Mouse (Mus musculus) spleen, adult 12 weeks (tissue): ENCODE measurements around the gene Relb.

ENCODE experiments used
- DNase-seq: peaks from one replicate; pipeline ENCODE4 v3.0.0; 2022; ENCODE audit warnings: low spot score

The Relb gene

DNA sequence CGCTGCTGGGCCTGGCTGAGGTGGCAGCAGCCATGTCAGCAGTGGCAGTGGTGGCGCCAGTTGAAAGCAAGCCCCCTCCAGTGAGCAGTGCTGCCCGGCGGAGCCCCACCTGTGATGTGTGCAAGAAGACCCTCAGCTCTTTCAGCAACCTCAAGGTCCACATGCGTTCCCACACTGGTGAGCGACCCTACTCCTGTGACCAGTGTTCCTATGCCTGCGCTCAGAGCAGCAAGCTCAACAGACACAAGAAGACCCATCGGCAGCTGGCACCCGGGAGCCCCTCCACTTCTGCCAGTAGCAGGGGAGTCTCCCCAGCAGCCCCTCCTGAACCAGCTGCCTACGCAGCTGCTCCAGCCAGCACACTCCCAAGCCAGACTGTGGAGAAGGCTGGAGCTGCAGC lies 49.5 kb downstream of the Relb start:
- DNase-seq, result no peak

DNA sequence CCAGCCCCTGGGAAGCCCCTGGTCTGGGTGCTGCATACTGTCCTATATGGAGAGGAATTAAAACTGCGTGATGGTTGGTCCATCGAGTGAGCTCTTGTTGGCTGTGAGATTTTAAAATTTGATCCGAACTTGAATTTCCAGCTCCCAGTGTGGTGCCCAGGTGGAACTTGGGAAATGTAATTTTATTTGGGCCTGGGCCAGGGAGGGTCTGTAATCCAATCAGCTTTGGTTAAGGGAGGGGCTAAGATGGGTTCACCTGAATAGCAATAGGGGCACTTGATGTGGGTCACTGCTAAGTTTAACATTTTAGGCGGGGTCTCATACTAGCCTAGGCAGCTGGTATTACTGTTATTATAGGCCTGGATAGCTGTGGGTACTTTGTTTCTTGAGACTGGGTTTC lies 50.8 kb downstream of the Relb start:
- DNase-seq, result no peak

DNA sequence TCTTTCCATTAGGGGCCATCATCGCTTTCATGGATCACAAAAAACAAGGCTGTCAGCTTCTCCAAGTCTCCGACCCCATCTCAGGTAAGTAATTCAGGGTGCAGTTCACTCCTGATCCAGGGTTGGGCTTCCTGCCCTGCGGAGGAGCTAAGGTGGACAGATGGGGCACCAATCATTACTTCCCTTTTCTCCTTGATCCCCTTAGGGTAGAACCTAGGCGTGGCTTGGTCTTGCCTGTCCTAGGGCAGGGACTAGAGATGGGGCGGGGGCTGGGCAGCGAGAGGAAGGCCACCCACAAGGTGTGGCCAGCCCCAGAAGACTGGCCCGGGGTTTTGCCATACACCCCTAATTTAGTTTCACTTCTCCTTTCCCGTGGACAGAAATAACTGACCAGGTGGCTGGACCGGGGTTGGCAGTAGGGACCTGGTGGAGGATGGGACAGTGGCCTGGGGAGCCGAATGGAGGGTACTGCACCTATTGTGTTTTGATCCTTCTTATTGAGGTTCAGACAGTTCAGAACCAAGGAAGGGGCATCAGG lies 51.3 kb downstream of the Relb start:
- DNase-seq, result peak; percentile 30

DNA sequence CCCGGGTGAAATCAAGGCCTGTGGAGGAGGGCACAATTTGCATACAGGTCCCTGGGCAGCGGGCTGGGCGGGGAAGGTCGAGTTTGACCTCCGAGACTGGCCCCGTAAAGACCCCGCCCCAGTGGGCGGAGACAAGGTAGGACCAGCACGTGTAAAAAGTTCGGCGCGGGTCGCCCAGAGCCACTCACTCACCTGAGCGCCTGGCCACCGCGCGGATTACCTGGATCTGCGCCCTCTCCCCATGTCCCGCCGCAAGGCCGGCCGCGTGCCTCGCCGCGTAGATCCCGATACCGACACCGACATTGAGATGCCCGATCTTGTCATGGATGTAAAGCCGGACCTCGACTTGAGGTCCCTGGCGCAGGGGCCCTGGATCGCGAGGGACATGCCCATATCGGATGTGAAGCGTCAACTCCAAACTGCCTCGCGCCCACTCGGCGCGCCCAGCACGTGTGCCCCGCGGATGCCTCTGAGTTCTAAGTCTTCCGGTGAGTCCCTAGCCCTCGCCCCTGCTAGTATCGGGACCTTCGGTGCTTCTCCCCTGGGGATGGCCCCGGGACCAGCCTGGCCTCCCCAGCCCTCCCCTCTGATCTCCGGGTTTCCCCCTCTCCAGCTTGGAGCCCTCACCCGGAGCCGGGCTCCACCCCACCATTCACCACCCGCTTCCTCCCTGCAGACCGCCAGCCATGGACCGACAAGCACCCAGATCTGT lies 51.9 kb downstream of the Relb start, which contains the start of the genes Zfp296 and Gemin7:
Zfp296 (plus strand) TSS at position 147 of the 712 bp plus-strand sequence.
Gemin7 (minus strand) TSS at position 455 of the 712 bp plus-strand sequence.
- peak; percentile 45 for DNase-seq

DNA sequence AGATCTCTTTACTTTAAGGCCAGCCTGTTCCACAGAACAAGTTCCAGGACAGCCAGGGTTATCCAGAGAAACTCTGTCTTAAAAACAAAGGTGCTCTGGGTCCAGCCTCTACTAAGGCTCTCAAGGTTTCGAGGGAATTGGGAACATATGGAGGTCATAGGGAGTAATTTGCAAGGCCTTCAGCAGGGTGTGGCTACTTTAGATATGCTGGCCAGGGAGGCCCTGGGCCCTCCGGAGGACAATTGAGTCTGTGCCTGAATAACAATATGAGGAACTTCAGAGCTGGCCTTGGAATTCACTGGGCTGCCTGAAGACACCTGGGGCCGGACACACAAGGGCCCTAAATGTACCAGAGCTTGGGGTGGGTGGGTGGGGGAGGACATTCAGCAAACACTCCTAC lies 53.7 kb downstream of the Relb start:
- DNase-seq, result no peak

DNA sequence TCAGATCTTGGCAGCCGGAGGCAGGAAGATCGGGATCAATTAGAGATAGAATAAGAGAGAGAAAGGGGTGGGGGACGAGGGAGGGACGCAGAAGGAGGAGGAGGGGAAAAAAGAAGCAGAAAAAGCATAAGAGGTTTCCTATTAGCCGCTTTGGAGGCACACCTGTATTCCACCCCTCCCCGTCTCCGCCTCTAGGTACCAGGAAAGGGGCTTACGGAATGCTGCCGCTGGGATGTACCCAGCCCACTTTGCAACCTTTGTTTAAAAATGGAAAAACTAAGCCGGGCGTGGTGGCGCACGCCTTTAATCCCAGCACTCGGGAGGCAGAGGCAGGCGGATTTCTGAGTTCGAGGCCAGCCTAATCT lies 55.5 kb downstream of the Relb start:
- no peak for DNase-seq

DNA sequence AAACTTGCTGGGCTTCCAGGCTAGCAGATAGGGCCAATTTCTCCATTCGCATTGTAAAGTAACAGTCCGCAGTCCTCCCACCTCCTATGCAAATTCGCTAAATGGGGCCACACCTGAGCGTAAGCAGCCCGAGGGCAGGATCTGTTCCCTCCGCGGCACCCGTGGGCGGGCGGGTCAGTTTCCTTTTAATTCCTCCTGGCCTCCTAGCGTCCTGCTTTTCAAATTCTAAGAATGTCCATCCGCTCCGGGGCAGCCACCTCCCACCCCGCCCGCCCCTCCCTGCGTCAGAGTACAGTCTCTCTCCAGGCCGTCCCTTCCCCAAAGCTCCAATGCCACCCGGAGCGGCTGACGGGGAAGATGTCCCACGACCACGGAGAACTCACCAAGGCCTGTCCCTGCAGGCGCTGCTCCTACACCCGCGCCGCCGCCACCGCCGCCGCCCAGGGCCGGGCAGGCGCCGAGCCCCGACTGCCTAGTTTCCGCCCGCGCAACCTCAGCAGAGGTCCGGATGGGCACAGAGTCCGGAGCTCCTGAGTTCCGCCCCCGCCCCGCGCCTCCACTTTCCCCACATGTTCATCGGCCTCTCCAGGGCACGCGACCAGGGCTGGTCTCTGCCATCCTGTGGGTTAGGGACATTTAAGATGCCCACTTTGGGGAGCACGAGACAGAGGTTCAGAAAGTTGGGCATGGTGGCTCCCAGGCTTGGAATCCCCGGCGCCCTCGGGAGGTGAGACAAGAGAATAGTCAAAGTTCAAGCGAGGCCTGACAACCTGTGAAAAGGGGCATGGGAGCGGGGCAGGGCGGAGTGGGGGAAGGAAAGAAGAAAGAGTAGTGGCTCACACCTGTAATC lies 56.1 kb downstream of the Relb start:
- peak; percentile 64 for DNase-seq

DNA sequence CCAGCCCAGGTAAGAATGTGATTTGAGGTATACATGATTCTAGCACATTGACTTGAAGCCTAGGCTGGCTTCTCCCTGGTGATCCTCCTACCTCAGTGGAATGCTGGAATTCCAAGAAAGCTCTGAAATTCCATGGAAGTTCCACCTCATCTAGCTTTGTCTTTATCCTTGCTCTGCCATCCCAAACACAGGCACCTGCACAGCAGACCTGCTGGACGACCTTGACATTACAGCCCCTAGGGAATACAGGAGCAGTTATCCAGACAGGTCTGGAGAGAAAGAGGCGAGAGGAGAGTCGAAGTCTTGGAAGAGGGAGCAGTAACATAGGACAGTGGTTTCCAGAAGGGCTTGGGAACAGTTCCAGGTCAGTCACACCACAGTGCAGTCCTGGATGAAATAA lies 59.6 kb downstream of the Relb start:
- no peak for DNase-seq

DNA sequence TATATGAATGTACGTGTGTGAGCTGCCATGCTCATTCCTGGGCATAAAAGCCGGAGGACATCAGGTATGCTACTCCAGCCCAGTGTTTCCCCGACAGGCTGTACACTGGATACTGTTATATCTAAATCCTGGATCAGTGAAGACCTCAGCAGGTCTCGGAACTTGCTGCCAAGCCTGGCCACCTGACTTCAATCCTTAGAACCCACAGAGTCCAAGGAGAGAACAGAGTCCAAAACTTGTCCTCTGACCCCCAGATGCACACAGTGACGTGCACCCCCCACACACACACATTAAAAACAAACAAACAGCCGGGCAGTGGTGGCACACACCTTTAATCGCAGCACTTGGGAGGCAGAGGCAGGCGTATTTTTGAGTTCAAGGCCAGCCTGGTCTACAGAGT lies 61.8 kb downstream of the Relb start:
- no peak for DNase-seq

DNA sequence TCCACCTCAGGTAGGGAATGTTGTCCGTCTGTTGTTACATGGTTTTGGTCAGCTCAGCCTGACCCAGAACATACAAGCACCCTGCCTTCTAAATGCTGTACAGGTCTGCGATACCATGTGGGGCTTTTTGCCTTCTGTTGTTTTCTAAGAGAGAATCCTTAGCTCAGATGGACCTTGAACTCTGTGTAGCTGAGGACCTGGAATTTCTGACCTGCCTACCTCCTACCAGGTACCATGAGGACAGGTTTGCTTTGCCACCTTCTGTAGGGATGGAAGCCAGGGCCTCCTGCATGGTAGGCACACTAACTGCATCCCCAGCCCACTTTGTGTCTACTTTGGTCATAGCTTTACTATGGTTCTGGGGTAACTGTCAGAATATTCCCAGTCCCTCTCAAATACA lies 63.4 kb downstream of the Relb start:
- no peak for DNase-seq

DNA sequence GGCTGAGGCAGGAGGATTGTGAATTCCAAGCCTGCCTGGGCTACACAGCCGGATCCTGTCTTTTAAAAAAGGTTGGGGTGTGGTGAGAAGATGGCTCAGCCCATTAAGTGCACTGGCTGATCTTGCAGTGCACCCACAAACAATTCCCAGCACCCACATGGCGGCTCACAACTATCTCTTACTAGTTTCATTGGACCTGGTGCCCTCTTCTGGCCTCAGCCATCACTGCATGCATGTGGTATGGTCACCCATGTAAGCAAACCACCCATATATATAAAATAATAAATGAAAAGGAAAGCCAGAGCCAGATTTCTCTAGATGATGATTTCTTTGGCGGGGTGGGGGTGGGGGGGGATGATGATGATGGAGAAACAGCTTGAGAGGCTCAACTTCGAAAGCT lies 64.8 kb downstream of the Relb start:
- no peak for DNase-seq

DNA sequence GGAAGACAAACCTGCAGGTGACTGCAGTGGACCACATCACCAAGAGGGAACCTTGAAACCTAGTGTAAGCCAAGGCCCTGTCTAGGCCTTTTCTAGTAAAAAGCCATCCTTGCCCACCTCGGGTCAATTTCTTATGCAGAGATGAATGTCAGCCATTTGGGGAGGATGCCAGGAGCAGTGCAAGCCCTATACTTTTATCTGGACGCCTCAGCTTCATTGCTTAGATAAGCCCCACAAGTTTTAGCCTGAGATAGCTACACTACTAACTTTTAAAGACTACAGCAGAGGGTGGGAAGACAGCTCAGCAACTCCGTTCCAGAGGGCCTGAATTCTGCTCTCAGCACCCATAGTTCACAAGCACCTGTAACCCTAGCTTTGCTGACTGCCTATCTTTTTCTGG lies 65.4 kb downstream of the Relb start:
- DNase-seq, result peak; percentile 54

DNA sequence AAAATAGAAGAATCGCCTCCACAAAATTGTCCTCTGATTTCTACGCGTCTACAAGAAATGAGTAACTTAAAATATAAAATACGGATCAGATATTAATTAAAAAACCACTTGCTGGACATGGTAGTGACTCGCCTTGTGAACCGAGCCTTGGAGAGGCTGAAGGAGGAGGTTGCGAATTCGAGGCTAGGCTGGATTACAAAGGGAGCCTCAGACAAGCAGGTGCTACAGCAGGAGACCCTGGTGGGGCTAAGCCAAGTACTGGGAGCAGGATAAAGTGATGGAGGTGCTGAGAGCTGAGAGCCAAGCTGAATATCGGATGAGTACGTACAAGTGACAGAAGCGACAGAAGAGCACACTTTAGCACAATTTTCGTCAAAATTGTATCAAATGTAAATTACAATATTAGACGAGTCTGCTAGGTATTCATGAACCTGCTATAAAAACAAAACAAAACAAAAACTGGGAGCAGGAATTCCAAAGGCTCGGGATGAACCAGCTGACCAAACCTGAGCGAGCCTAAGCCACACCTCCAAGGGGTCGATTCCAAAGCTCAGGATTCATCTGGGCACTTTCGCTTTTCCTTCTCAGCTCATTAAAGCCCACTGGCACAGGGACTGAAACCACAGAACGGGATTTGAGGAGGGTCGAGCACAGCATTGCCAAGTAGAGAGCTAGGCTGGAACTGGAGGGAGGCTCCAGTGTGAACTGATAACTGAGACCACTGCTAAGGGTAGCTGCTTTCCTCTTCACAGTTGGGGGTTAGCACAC lies 66.4 kb downstream of the Relb start, which contains the start of gene Ppp1r37:
Ppp1r37 (minus strand) TSS at position 434 of the 768 bp plus-strand sequence.
- DNase-seq, result no peak

DNA sequence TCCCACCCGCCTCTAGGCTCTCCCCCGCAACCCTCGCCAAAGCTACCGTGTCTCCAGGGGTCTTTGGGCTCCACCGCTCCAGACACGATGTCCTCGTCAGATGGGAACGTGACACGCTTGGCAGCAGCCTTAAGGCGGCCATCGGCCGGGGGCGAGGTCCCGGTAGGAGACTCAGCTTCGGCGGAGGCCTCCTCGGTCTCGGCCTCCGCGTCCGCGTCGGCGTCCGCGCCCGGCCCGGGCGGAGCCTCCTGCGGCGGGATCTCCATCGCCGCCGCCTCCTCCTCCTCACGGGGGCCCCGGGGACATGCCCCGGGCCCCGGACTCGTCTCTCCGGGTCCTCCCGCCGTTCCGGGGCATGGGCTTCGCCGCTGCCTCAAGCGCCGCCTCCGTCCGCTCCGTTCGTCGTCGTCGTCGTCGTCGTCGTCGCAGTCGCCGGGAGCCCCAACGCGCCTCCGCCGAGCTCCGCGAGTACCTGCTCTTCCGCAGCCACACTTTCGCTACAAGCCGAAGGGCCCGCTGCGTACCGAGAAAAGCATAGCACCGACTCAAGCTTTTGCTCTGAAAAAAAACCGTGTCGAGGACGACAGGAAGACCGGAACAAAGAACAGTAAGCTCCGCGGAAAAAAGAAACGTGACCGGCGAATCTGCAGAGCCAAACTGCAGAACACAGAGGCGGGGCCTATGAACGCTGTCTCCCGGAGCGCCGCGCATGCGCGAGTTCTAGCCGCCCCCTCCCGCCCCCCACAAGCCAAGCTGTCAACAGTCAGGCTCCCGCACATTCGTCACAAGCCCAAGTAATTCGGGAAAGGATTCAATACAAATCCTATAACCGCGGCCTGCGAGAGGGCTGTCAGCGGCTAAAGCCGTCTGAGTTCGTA lies 67.2 kb downstream of the Relb start:
- peak; percentile 80 for DNase-seq

DNA sequence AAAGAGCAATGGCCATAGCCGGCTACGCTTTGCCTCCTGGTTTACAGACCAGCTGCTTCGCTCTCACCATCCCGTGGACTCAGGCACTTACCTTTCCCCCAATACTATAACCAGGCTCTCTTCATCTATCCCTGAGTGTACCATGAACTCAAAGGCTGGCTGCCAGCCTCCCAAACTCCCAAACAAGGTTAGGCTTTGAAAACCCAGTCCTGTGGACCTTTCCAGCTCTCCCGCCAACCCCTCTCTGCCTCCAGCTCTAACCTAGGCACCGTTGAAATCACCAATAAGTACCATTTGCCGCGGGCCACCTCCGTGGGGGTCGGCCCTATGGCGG lies 67.8 kb downstream of the Relb start:
- DNase-seq, result no peak

DNA sequence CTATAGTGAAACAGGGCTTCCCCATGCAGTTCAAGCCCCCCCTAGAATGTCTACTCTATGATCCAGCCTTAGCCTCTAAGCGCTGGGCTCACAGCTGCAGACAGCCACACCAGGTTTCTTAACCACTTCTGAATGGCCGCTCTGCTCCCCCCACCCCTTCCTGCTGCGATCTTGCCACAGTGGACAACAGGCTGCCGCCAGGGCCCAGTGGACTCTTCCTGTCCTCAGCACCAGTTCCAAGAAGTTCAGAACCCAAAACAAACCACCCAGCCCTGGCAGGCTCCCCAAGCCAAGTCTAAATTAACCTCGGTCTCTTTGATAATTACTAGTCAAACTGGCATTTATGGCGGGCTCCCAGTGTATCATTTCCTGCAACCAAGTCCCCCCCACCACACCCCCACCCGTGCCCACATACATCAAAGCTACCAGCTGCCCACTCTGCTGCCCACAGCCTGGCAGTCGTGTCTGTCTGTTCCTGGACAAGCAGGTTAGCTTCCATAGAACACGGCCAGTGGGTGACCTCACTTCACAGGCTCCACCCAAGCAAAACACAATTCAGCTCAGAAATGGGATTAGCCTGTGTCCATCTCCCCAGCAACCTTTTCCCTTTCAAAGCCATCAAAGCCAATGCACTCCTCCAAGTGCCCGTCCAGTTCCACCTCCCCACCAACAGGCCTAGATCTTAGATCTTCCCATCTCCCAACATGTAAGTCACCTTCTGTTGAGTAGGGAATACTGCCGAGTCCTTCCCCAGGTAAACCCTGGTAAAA lies 68.6 kb downstream of the Relb start:
- no peak for DNase-seq

DNA sequence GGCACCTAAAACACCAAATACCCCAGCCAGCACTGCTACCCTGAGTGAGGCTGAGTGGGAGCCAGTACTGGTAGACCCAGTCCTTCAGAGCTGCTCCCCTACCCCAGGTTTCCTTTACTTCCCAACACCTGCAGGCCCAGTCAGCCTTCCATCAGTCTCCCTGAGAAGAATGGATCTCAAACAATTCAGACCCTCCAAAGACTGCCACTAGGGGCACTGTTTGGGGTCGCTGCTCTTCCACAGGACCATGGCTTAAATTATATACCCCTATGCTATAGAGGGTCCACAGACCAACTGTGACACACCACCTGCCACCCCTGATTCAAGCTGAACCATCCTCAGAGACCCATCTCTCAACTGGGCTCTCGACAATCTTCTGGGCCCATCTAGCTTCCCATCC lies 70.3 kb downstream of the Relb start:
- no peak for DNase-seq

DNA sequence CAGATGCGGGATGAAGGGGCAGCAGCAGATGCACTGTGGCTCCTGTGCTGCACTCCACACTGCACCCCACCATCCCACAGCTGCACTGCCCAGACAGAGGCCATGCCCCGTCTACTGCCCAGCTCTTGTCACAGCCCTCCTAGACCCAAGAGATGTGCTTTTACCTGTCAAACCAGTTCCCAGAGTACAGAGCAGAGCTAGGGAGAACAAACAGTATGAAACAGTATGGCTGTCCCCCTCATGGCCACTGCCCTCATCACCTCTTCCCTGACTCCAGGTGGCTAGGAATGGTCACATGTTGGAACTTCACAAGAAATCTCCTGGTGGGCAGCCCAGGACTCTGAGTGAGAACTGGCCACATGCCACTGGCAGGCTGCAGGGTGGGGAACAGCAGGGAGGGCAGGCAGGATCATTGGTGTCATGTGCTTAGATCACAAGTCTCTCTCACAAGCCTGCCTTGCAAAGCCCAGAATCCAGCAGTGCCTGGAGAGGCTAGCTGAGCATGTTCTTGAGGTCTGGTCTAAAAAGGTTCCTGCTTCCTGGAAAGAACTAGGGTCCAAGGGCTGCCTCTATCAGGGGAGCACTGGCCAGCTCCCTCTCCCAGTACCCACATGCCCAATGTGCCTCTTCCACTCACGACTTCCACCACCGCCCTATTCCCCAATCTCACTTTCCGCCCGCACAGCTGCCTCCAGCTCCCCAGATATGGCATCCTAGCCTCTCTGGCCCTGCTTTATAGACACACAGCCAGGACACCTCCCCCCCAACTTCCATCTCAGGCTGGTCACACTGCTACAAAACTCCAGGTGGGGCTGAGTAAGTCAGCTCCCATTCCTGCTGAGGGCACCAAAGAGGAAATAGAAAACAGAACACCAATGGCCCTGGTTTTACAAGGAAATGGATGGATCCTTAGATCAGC lies 71.0 kb downstream of the Relb start:
- DNase-seq, result no peak

DNA sequence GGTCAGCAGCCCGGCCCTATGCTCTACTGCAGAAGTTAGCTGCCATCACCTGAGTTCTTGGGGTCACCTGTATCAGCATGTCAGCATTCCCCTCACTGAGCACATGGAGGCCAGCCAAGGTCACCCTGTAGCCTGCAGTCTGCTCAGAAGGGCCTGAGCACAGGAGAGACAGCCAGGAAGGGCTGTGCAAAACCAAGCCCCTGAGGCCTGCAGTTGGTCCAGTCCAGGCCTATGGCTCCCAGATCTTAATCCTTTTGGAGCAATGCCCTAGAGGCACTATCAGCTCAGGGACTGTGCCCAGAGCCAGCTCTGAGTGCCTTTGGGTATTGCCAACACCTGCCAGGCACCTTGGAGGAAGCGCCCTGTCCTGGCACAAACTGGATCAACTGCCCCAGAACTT lies 72.2 kb downstream of the Relb start:
- DNase-seq, result no peak
